Mouse (Mus musculus): ENCODE data around the gene Gngt2.

- TF ChIP-seq CTCF (IDR thresholded peaks at IDR 0.05; ENCODE audit: control insufficient read depth, insufficient read depth, insufficient replicate concordance, low read depth, low read length) = no peak
- no peak for TF ChIP-seq POLR2A (IDR thresholded peaks at IDR 0.05; ENCODE audit: control insufficient read depth, low read depth, low read length)
Observed at GRCm38 (mm10) chr11:95836433-95836832, 583 bp upstream of the Gngt2 start.

All from testis, adult 2 months (tissue).